Mouse (Mus musculus): ENCODE data around the gene Myh14. TPM values are rescaled to one million over a fixed set of nuclear protein-coding genes. Genes with fewer than 3 reads are reported as not detected.
A peak's percentile ranks its signal among the peaks of the same experiment; 100 is the strongest.

Myh14 gene
- polyA plus RNA-seq, 1 experiment, result not detected

- TF ChIP-seq CTCF (IDR thresholded peaks at IDR 0.05; ENCODE audit: insufficient read depth, low read depth, low read length) (no peak), POLR2A (IDR thresholded peaks at IDR 0.05; ENCODE audit: insufficient read depth, low read depth, low read length) (peak; percentile 43; the same call in 1 of the 2 replicates)
- under 1% methylated on average over 22 of the region's 22 CpGs for WGBS
- Histone ChIP-seq H3K27ac (ENCODE audit: insufficient read depth, low read depth, low read length) (peak overlapping the region; percentile 95), H3K4me3 (ENCODE audit: insufficient read depth, low read depth, low read length) (peak overlapping the region; percentile 74), H3K4me1 (ENCODE audit: control insufficient read depth, insufficient read depth, low read length) (peaks cover 52% of the 10 kb centered on the region)
Observed at GRCm38 (mm10) chr7:44593775-44594174, 76.9 kb downstream of the Myh14 start.

- peak overlapping the region; percentile 74 for H3K4me3 ChIP-seq (ENCODE audit: insufficient read depth, low read depth, low read length)
- 4% methylated on average over 15 of the region's 15 CpGs for WGBS
- no peak overlapping the region for H3K27ac ChIP-seq (ENCODE audit: insufficient read depth, low read depth, low read length)
- TF ChIP-seq CTCF (IDR thresholded peaks at IDR 0.05; ENCODE audit: insufficient read depth, low read depth, low read length) (no peak), POLR2A (IDR thresholded peaks at IDR 0.05; ENCODE audit: insufficient read depth, low read depth, low read length) (no peak)
- H3K4me1 ChIP-seq (ENCODE audit: control insufficient read depth, insufficient read depth, low read length), result peaks cover 58% of the 10 kb centered on the region
Observed at GRCm38 (mm10) chr7:44593051-44593450, 77.6 kb downstream of the Myh14 start.

DNA sequence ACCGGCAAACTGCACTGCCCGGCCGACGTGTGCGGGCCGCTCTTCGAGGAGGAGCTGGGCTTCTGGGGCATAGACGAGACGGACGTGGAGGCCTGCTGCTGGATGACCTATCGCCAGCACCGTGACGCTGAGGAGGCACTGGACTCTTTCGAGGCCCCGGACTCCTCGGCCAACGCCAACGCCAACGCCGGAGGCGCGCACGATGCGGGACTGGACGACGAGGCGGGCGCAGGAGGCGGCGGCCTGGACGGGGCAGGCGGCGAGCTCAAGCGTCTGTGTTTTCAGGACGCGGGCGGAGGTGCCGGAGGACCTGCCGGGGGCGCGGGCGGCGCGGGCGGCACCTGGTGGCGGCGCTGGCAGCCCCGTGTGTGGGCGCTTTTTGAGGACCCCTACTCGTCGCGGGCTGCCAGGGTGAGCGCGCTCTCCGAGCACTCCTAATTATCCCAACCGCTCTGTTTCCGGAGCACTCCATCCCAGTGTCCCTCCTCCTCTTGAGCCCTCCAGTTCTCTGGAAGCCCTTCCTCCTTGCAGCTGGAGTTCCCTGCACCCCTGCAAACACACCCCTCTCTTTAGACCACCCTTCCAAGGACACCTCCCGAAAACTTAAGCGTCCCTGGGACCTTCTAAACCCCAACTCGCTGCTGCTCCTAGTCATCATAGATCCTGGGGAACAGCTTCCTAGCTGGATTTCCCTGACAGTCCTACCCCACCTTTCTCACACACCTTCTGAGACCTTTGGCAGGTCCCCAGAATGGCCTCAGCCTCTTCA is 79.1 kb downstream of the Myh14 start:
- H3K27ac ChIP-seq (ENCODE audit: insufficient read depth, low read depth, low read length), result peak overlapping the region; percentile 22
- H3K4me1 ChIP-seq (ENCODE audit: control insufficient read depth, insufficient read depth, low read length), result peaks cover 63% of the 10 kb centered on the region
- 0% methylated on average over 60 of the region's 60 CpGs for WGBS
- TF ChIP-seq CTCF (IDR thresholded peaks at IDR 0.05; ENCODE audit: insufficient read depth, low read depth, low read length) (no peak; the same call in 1 of the 2 replicates), POLR2A (IDR thresholded peaks at IDR 0.05; ENCODE audit: insufficient read depth, low read depth, low read length) (no peak)
- peak overlapping the region; percentile 74 for H3K4me3 ChIP-seq (ENCODE audit: insufficient read depth, low read depth, low read length)

GRCm38 (mm10) chr7:44590402-44591347 is 80.0 kb downstream of the Myh14 start, which contains the start of gene Kcnc3:
Gene Kcnc3 (plus strand): TSS chr7:44590664.
- H3K4me1 ChIP-seq (ENCODE audit: control insufficient read depth, insufficient read depth, low read length), result peaks cover 60% of the 10 kb centered on the region
- under 1% methylated on average over 78 of the region's 80 CpGs for WGBS
- peak within 1 kb of the TSS; percentile 47 for H3K27ac ChIP-seq (ENCODE audit: insufficient read depth, low read depth, low read length)
- peak within 1 kb of the TSS; percentile 90 for H3K4me3 ChIP-seq (ENCODE audit: insufficient read depth, low read depth, low read length)
- TF ChIP-seq CTCF (IDR thresholded peaks at IDR 0.05; ENCODE audit: insufficient read depth, low read depth, low read length) (no peak), POLR2A (IDR thresholded peaks at IDR 0.05; ENCODE audit: insufficient read depth, low read depth, low read length) (peak; percentile 94)

- Histone ChIP-seq H3K27ac (ENCODE audit: insufficient read depth, low read depth, low read length) (0 out of 2 replicates have a peak overlapping the region, but pooled peaks have one; percentile 47), H3K4me3 (ENCODE audit: insufficient read depth, low read depth, low read length) (peak overlapping the region; percentile 90), H3K4me1 (ENCODE audit: control insufficient read depth, insufficient read depth, low read length) (peaks cover 55% of the 10 kb centered on the region)
- WGBS, result 5% methylated on average over 13 of the region's 13 CpGs
- TF ChIP-seq POLR2A (IDR thresholded peaks at IDR 0.05; ENCODE audit: insufficient read depth, low read depth, low read length), result no peak
- TF ChIP-seq CTCF (IDR thresholded peaks at IDR 0.05; ENCODE audit: insufficient read depth, low read depth, low read length), result no peak
Observed at GRCm38 (mm10) chr7:44589946-44590345, 80.7 kb downstream of the Myh14 start.

- under 1% methylated on average over 33 of the region's 33 CpGs for WGBS
- H3K27ac ChIP-seq (ENCODE audit: insufficient read depth, low read depth, low read length), result peak overlapping the region; percentile 47; the same call in 1 of the 2 replicates
Observed at GRCm38 (mm10) chr7:44589149-44589548, 81.5 kb downstream of the Myh14 start.

GRCm38 (mm10) chr7:44588338-44588737 is 82.3 kb downstream of the Myh14 start:
- TF ChIP-seq CTCF (IDR thresholded peaks at IDR 0.05; ENCODE audit: insufficient read depth, low read depth, low read length), result no peak
- no peak for TF ChIP-seq POLR2A (IDR thresholded peaks at IDR 0.05; ENCODE audit: insufficient read depth, low read depth, low read length)
- Histone ChIP-seq H3K4me1 (ENCODE audit: control insufficient read depth, insufficient read depth, low read length) (peaks cover 47% of the 10 kb centered on the region), H3K27ac (ENCODE audit: insufficient read depth, low read depth, low read length) (0 out of 2 replicates have a peak overlapping the region, but pooled peaks have one; percentile 45), H3K4me3 (ENCODE audit: insufficient read depth, low read depth, low read length) (peak overlapping the region; percentile 90)
- 11% methylated on average over 12 of the region's 12 CpGs for WGBS

More at GRCm38 (mm10) chr7:44589149-44589548, 81.5 kb downstream of the Myh14 start:
- peak overlapping the region; percentile 90 for H3K4me3 ChIP-seq (ENCODE audit: insufficient read depth, low read depth, low read length)
- H3K4me1 ChIP-seq (ENCODE audit: control insufficient read depth, insufficient read depth, low read length), result peaks cover 52% of the 10 kb centered on the region
- TF ChIP-seq CTCF (IDR thresholded peaks at IDR 0.05; ENCODE audit: insufficient read depth, low read depth, low read length), result peak; percentile 14; the same call in 1 of the 2 replicates
- 0 out of 2 replicates have a peak, but pooled peaks have one; percentile 34 for TF ChIP-seq POLR2A (IDR thresholded peaks at IDR 0.05; ENCODE audit: insufficient read depth, low read depth, low read length)

- 26% methylated on average over 6 of the region's 6 CpGs for WGBS
- Histone ChIP-seq H3K4me1 (ENCODE audit: control insufficient read depth, insufficient read depth, low read length) (peaks cover 42% of the 10 kb centered on the region), H3K27ac (ENCODE audit: insufficient read depth, low read depth, low read length) (no peak overlapping the region), H3K4me3 (ENCODE audit: insufficient read depth, low read depth, low read length) (peak overlapping the region; percentile 90)
- no peak for TF ChIP-seq CTCF (IDR thresholded peaks at IDR 0.05; ENCODE audit: insufficient read depth, low read depth, low read length)
- TF ChIP-seq POLR2A (IDR thresholded peaks at IDR 0.05; ENCODE audit: insufficient read depth, low read depth, low read length), result no peak
Observed at GRCm38 (mm10) chr7:44587676-44588075, 83.0 kb downstream of the Myh14 start.

Data from olfactory bulb, adult 2 months (tissue).